Mouse (Mus musculus) embryonic facial prominence, embryonic 13.5 days (tissue): ENCODE measurements around the gene Pomt1. TPM values are rescaled to one million over a fixed set of nuclear protein-coding genes. Genes with fewer than 3 reads are reported as not detected.

Experiments used
- ATAC-seq: fragments of 200-750 bp; cut with Nextera tagmentation; 2 replicates; pipeline ENCODE4 v1.8.0; 2017; ENCODE audit warnings: low read depth; ENCODE audit not compliant: insufficient number of reproducible peaks, insufficient read depth, low FRiP score, low TSS enrichment
- H3K27ac ChIP-seq: fragments of 300-500 bp; sonication (generic); 2 replicates; pipeline ENCODE4 v1.5.1; 2015; ENCODE audit warnings: moderate library complexity, mild to moderate bottlenecking, inconsistent platforms
- H3K27me3 ChIP-seq: fragments of 300-500 bp; sonication (generic); 2 replicates; pipeline ENCODE4 v1.6.1; 2015; ENCODE audit warnings: mild to moderate bottlenecking, inconsistent platforms
- H3K36me3 ChIP-seq: fragments of 300-500 bp; sonication (generic); 2 replicates; pipeline ENCODE4 v1.6.1; 2015; ENCODE audit warnings: mild to moderate bottlenecking, inconsistent platforms
- H3K4me1 ChIP-seq: fragments of 300-500 bp; sonication (generic); 2 replicates; pipeline ENCODE4 v1.6.1; 2015; ENCODE audit warnings: inconsistent platforms
- H3K4me2 ChIP-seq: fragments of 300-500 bp; sonication (generic); 2 replicates; pipeline ENCODE4 v1.6.1; 2015; ENCODE audit warnings: moderate library complexity, mild to moderate bottlenecking, inconsistent platforms
- H3K4me3 ChIP-seq: fragments of 300-500 bp; sonication (generic); 2 replicates; pipeline ENCODE4 v1.5.1; 2015; ENCODE audit warnings: mild to moderate bottlenecking, inconsistent platforms
- H3K9ac ChIP-seq: fragments of 300-500 bp; sonication (generic); 2 replicates; pipeline ENCODE4 v1.6.1; 2015; ENCODE audit warnings: mild to moderate bottlenecking, inconsistent platforms
- H3K9me3 ChIP-seq: fragments of 300-500 bp; sonication (generic); 2 replicates; pipeline ENCODE4 v1.6.1; 2016; ENCODE audit warnings: inconsistent platforms
- WGBS: fragments of 180-500 bp; shearing (Covaris S2); methylation state at CpG from one replicate; pipeline ENCODE4 v1.1.7; 2015; ENCODE audit warnings: mixed read lengths; 5-methylcytosine and 5-hydroxymethylcytosine counted together
- polyA plus RNA-seq: library from polyadenylated mRNA; unstranded; fragments of >200 nt; fragmentation: Nextera tagmentation; extraction: Ambion mirVana; gene quantifications from 2 replicates; pipeline ENCODE4 v1.2.1, GENCODE M21; 2015

The Pomt1 gene
- polyA plus RNA-seq, 1 experiment from 2014 or later, result 25.1 TPM

DNA sequence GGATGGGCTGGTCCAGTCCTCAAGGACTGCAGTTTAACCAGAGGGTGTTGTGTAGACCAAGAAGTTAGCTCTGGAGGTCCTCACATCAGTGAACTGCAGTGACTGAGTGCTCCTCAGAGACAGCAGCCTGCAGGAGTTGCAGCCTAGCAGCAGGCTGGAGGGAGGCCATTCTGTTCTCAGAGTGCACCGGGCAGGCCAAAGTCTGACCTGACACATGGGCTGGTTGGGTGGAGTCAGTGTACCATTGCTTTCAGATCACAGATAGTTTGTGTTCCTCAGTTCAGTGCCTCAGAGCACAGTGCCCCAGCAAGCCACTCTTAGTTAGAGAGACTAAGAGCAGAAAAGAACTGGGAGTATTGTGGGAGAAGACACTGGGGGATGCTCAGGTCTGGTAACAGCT is 28.7 kb upstream of the Pomt1 start:
- no peaks in the 10 kb centered on the region for H3K4me1 ChIP-seq
- H3K4me2 ChIP-seq, result no peak overlapping the region
- H3K4me3 ChIP-seq, result no peak overlapping the region
- WGBS, result 100% methylated on average over 1 of the region's 1 CpGs
- peaks cover 99% of the 10 kb centered on the region for H3K36me3 ChIP-seq
- H3K27me3 ChIP-seq, result no peaks in the 10 kb centered on the region
- no peak overlapping the region for H3K9ac ChIP-seq
- no peaks in the 10 kb centered on the region for H3K9me3 ChIP-seq
- no peak for ATAC-seq
- H3K27ac ChIP-seq, result no peak overlapping the region

DNA sequence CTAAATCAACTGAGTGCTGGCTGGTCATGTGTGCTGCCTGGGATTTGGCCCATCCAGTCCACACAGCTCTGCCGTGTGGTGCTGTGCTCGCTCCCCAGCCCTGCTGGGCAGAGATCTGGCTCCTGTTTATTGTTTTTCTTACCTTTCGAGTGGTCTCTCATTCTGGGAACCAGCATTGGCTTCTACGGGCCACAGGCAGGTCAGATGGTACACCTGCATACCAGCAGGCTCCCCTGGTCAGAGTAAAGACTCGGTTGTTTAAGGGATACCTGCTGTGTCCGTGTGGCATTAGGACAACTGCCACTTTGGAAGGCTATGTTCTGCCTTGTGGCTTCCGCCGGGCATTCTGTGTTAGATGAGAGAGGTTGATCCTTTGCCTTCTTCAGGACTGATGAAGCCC is 24.7 kb upstream of the Pomt1 start:
- H3K36me3 ChIP-seq, result peaks cover 99% of the 10 kb centered on the region
- H3K27ac ChIP-seq, result no peak overlapping the region
- H3K27me3 ChIP-seq, result no peaks in the 10 kb centered on the region
- no peaks in the 10 kb centered on the region for H3K4me1 ChIP-seq
- 94% methylated on average over 8 of the region's 8 CpGs for WGBS
- H3K4me2 ChIP-seq, result no peak overlapping the region
- H3K9ac ChIP-seq, result peak overlapping the region; percentile 11; the same call in 1 of the 2 replicates
- H3K4me3 ChIP-seq, result no peak overlapping the region
- ATAC-seq, result no peak
- no peaks in the 10 kb centered on the region for H3K9me3 ChIP-seq

DNA sequence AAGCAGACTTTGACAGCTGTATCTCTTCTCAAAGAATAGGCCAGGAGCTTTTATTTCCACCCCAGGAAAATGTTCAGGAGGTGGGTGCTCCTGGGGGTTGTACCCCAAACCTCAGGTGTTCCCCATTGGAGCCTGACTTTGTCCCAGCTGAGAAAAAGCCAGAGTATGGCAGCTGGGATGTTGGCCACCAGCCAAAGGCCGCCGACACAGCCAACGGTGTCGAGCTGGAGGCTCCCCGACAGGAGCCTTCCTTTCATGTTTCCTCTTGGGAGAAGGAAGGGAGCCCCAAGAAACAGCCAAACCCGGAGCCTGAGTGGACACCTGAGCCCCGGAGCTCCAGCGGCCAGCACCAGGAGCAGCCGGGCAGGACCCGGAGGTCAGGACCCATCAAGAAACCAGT is 23.4 kb upstream of the Pomt1 start:
- Histone ChIP-seq H3K27ac (no peak overlapping the region), H3K36me3 (peaks cover 99% of the 10 kb centered on the region), H3K4me3 (no peak overlapping the region)

DNA sequence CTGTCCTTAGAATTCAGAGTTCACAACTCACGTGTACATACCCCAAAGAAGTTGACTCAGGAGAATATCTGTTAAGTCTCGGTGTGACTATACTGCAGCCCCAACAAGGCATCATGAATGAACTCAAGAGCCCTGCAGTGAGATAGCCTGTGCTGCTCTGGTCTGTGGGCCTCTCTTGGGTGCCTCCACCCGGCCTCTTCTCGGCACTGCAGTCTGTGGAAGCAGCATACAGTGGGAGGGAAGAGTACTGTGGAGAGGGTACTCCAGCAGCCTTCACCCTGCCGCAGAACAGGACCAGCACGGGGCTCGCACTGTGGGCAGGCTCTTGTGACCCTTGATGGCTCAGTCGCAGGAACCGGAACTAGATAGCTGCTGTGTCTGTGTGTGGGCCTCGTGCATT is 20.8 kb upstream of the Pomt1 start:
- Histone ChIP-seq H3K27me3 (no peaks in the 10 kb centered on the region), H3K27ac (no peak overlapping the region), H3K9ac (peak overlapping the region; percentile 27; the same call in 1 of the 2 replicates), H3K36me3 (peaks cover 99% of the 10 kb centered on the region), H3K4me3 (no peak overlapping the region), H3K4me2 (no peak overlapping the region), H3K4me1 (no peaks in the 10 kb centered on the region), H3K9me3 (no peaks in the 10 kb centered on the region)
- WGBS, result 89% methylated on average over 10 of the region's 10 CpGs
- ATAC-seq, result no peak

More for the DNA sequence above, 23.4 kb upstream of the Pomt1 start:
- Histone ChIP-seq H3K4me2 (no peak overlapping the region), H3K9ac (no peak overlapping the region), H3K27me3 (no peaks in the 10 kb centered on the region), H3K9me3 (no peaks in the 10 kb centered on the region), H3K4me1 (no peaks in the 10 kb centered on the region)
- ATAC-seq, result no peak
- 89% methylated on average over 10 of the region's 10 CpGs for WGBS

DNA sequence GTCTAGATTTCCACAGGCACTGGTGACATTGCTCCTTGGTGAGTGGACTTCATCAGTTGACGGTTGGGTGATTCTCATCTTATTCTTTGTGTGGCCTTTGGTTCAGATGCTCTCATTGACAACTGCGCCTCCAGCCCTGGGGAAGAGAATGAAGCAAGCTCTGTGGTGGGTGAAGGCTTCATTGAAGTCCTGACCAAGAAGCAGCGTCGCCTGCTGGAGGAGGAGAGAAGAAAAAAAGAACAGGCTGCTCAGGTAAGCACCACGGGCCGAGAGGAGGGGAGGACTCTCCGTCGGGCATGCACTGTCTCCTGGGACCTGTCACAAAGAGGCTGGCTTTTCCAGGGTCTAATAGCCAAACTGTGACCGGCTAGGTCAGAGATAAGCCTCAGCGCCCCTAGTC is 19.9 kb upstream of the Pomt1 start:
- Histone ChIP-seq H3K27me3 (no peaks in the 10 kb centered on the region), H3K36me3 (peaks cover 100% of the 10 kb centered on the region), H3K9ac (no peak overlapping the region), H3K4me1 (no peaks in the 10 kb centered on the region), H3K4me2 (no peak overlapping the region), H3K9me3 (no peaks in the 10 kb centered on the region), H3K27ac (no peak overlapping the region), H3K4me3 (no peak overlapping the region)
- no peak for ATAC-seq
- 88% methylated on average over 10 of the region's 10 CpGs for WGBS

DNA sequence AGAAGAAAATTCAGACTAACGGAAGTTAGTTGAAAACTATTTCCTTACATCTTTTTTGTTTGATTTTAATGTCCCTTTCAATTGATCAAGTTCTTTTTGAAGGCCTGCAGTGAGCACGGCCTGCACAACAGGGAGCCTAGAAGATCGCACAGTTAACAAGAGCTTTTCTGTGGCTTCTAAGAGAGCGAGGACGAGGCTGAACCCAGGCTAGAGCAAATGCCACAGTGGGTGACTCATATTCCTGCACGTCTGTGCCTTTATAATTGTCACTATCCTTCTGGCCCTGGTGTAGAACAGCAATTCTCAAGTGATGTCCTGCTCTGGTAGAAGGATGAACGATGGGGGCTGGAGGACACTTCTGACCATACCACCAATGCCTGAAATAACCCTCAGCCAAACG is 18.7 kb upstream of the Pomt1 start:
- Histone ChIP-seq H3K4me1 (no peaks in the 10 kb centered on the region), H3K36me3 (peaks cover 100% of the 10 kb centered on the region), H3K9ac (no peak overlapping the region), H3K27ac (no peak overlapping the region), H3K4me3 (no peak overlapping the region), H3K27me3 (no peaks in the 10 kb centered on the region), H3K9me3 (no peaks in the 10 kb centered on the region), H3K4me2 (no peak overlapping the region)
- ATAC-seq, result no peak
- WGBS, result 88% methylated on average over 8 of the region's 8 CpGs

DNA sequence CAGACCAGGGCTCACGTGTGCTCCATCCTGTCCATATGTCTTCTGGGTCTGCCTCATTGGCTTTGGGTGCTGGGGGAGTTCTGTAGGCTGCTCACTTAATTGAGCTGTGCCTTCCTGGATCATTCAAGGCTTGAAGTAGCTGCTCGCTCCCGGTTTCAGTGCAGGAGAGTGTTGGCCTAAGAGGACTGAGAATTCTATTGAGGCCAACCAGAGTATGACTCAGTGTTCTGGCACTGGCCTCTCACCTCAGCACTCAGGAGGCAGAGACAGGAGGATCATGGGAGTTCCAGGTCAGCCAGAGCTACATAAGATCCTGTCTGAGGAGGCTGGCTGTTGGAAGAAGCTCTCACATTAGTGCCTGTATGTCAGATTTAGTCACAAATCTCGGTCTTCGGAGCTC is 18.3 kb upstream of the Pomt1 start:
- Histone ChIP-seq H3K9ac (no peak overlapping the region), H3K27me3 (no peaks in the 10 kb centered on the region), H3K9me3 (no peaks in the 10 kb centered on the region), H3K27ac (no peak overlapping the region), H3K4me3 (no peak overlapping the region), H3K4me2 (no peak overlapping the region), H3K36me3 (peaks cover 100% of the 10 kb centered on the region), H3K4me1 (no peaks in the 10 kb centered on the region)
- ATAC-seq, result no peak
- 85% methylated on average over 5 of the region's 5 CpGs for WGBS

DNA sequence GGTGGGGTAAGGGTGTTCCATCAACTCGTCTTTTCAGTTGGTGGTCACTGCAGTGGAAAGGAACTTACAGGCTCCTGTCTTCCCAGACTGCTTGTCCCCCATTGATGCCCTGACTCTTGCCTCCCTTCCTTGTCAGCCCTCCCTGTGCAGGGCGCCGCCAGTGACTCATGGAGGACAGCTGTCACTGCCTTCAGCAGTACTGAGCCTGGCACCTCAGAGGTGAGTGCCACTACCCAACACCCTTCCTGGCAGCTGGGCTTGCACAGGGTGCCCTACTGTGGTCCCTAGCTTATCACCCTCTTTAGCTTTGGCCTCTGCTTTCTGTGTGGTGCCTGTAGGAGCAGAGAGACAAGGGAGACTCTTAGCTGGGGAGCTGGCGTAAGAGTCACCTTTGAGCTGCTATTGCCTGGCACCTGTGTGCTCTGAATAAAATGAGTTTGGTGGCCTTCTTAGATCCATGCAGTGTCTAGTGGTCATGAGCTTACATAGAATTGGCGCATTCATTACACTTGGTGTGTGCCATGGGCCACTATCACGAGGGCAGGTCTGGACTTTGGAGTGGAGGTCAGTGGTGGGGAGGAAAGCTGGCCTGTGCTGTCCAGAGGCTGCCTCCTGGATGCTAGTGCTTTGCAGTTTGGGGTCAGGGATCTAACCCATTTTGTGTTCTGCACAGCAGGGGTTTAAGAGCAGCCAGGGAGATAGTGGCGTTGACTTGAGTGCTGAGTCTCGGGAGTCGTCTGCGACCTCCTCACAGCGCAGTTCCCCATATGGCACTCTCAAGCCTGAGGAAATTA is 17.7 kb upstream of the Pomt1 start:
- ATAC-seq, result no peak
- H3K27me3 ChIP-seq, result no peaks in the 10 kb centered on the region
- peaks cover 100% of the 10 kb centered on the region for H3K36me3 ChIP-seq
- H3K9me3 ChIP-seq, result no peaks in the 10 kb centered on the region
- 90% methylated on average over 11 of the region's 11 CpGs for WGBS
- H3K4me1 ChIP-seq, result no peaks in the 10 kb centered on the region
- no peak overlapping the region for H3K4me3 ChIP-seq
- H3K27ac ChIP-seq, result no peak overlapping the region
- H3K9ac ChIP-seq, result no peak overlapping the region
- no peak overlapping the region for H3K4me2 ChIP-seq

DNA sequence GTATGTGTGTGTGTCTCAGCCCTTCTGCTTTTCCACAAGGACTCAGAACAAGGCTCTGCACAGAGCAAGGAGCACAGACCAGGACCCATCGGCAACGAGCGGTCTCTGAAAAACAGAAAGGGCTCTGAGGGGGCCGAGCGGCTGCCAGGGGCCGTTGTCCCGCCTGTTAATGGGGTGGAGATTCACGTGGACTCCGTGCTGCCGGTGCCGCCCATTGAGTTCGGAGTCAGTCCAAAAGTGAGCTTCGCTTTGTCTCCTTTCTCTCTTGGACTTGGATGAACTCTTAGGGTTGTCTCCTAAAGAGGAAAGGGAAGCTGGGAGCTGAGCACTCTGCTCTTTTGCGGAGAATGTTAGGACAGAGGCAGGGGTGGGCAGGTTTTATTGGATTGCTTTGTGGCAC is 16.9 kb upstream of the Pomt1 start:
- Histone ChIP-seq H3K27ac (no peak overlapping the region), H3K4me2 (no peak overlapping the region), H3K9me3 (no peaks in the 10 kb centered on the region), H3K4me1 (no peaks in the 10 kb centered on the region), H3K27me3 (no peaks in the 10 kb centered on the region), H3K36me3 (peaks cover 100% of the 10 kb centered on the region), H3K4me3 (no peak overlapping the region), H3K9ac (no peak overlapping the region)
- WGBS, result 94% methylated on average over 14 of the region's 14 CpGs
- no peak for ATAC-seq

DNA sequence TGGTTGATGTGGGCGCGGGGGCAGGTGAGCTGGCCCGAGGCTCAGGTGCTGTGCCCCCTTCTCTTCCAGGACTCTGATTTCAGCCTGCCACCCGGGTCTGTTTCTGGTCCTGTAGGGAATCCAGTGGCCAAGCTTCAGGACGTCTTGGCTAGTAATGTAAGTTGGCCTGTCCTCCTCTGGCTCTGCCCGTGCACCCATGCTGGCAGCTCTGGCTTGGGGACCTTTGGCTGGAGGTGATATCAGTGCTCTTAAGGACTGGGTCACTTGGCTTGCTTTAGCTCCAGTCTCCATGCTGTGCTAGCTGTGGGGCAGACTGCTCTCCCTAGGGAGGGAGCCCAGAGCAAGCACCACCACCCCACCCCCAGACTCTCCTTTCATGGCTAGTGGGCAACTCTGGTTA is 16.4 kb upstream of the Pomt1 start:
- H3K27me3 ChIP-seq, result no peaks in the 10 kb centered on the region
- H3K4me2 ChIP-seq, result no peak overlapping the region
- ATAC-seq, result no peak
- H3K9ac ChIP-seq, result no peak overlapping the region
- H3K36me3 ChIP-seq, result peaks cover 100% of the 10 kb centered on the region
- no peak overlapping the region for H3K27ac ChIP-seq
- H3K4me1 ChIP-seq, result no peaks in the 10 kb centered on the region
- no peak overlapping the region for H3K4me3 ChIP-seq
- no peaks in the 10 kb centered on the region for H3K9me3 ChIP-seq
- 92% methylated on average over 6 of the region's 6 CpGs for WGBS

DNA sequence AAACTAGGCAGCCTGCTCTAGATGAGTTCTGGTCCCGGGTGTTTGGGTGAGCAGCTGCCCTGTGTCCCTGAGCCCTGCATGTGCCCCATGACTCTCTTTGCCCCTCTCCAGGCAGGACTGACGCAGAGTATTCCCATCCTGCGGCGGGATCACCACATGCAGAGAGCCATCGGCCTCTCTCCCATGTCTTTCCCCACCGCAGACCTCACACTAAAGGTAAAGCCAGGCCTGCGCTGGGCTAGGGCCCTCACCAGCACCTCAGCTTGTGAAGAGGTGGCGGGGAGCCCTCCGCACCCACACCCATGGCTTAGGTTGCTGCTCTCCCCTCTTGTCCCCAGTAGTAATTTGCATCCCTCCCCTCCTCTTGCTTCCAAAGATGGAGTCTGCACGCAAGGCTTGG is 15.4 kb upstream of the Pomt1 start:
- H3K4me2 ChIP-seq, result no peak overlapping the region
- 95% methylated on average over 10 of the region's 10 CpGs for WGBS

DNA sequence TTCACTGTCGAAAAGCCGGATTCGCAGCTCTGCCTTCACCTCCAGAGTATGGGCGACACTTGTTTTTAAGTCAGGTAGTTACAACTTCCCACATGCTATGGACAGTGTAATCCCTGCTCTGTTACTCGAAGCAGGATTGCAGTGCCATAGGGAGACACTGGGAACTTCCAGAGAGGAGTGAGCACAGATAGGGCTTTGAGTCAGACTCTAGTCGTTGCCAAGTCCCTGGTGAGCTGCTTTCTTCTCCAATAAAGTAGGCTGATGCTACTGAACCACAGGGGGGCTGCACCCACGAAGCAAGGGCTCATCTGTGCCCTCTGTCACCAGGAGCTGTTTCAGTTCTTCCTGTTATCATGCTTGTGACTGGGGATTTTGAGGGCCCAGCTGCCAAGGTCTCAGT is 14.8 kb upstream of the Pomt1 start:
- no peak overlapping the region for H3K4me2 ChIP-seq
- no peak overlapping the region for H3K4me3 ChIP-seq
- WGBS, result 92% methylated on average over 7 of the region's 7 CpGs
- no peaks in the 10 kb centered on the region for H3K4me1 ChIP-seq
- H3K36me3 ChIP-seq, result peaks cover 100% of the 10 kb centered on the region
- H3K27ac ChIP-seq, result no peak overlapping the region
- H3K27me3 ChIP-seq, result no peaks in the 10 kb centered on the region
- ATAC-seq, result no peak
- H3K9ac ChIP-seq, result 0 out of 2 replicates have a peak overlapping the region, but pooled peaks have one; percentile 3
- no peaks in the 10 kb centered on the region for H3K9me3 ChIP-seq

More for the DNA sequence above, 15.4 kb upstream of the Pomt1 start:
- Histone ChIP-seq H3K27me3 (no peaks in the 10 kb centered on the region), H3K9me3 (no peaks in the 10 kb centered on the region), H3K4me3 (no peak overlapping the region), H3K27ac (no peak overlapping the region), H3K4me1 (no peaks in the 10 kb centered on the region), H3K9ac (no peak overlapping the region), H3K36me3 (peaks cover 100% of the 10 kb centered on the region)
- no peak for ATAC-seq
